Mouse (Mus musculus): ENCODE results near the gene Gm18336. TPM values are rescaled to one million over a fixed set of nuclear protein-coding genes. Genes with fewer than 3 reads are reported as not detected.
"Not testable (repeated sequence)": the region's sequence is repeated elsewhere in the genome, so short reads cannot be mapped to it uniquely, and the experiment has no call there.

Gene Gm18336
- not detected in 2 replicates for polyA plus RNA-seq (2012; ENCODE audit: insufficient read depth, low replicate concordance)

GRCm38 (mm10) chrX:73398636-73399035, at the start of gene Gm18336:
TSS of gene Gm18336 (minus strand) at chrX:73398736.
- not testable (repeated sequence) for H3K4me1 ChIP-seq; H3K36me3 ChIP-seq (replicated peaks; ENCODE audit: low read length); H3K4me3 ChIP-seq (replicated peaks)
- H3K27me3 ChIP-seq (replicated peaks) = peaks cover 39% of the 10 kb centered on the region
- peaks cover 13% of the 10 kb centered on the region for H3K9me3 ChIP-seq

GRCm38 (mm10) chrX:73441428-73441827, 42.9 kb upstream of the Gm18336 start:
- H3K36me3 ChIP-seq (replicated peaks; ENCODE audit: low read length) = peaks cover 45% of the 10 kb centered on the region
- H3K4me1 ChIP-seq = peaks cover 7% of the 10 kb centered on the region
- peaks cover 18% of the 10 kb centered on the region for H3K27me3 ChIP-seq (replicated peaks)
- TF ChIP-seq FLI1 (IDR thresholded peaks at IDR 0.05; ENCODE audit: low read length) (no peak), GATA1 (IDR thresholded peaks at IDR 0.05; ENCODE audit: borderline replicate concordance, low read length) (no peak)
- H3K4me3 ChIP-seq (replicated peaks) = no peak overlapping the region
- H3K9me3 ChIP-seq = no peaks in the 10 kb centered on the region

GRCm38 (mm10) chrX:73435252-73435651, 36.7 kb upstream of the Gm18336 start, which contains the start of gene Trex2:
TSS of gene Trex2 (minus strand) at chrX:73435344.
- Histone ChIP-seq H3K4me3 (replicated peaks) (no peak within 1 kb of the TSS), H3K36me3 (replicated peaks; ENCODE audit: low read length) (peaks cover 24% of the 10 kb centered on the region), H3K27me3 (replicated peaks) (peaks cover 47% of the 10 kb centered on the region), H3K9me3 (no peaks in the 10 kb centered on the region), H3K4me1 (peaks cover 7% of the 10 kb centered on the region)
- no peak for TF ChIP-seq GATA1 (IDR thresholded peaks at IDR 0.05; ENCODE audit: borderline replicate concordance, low read length)
- TF ChIP-seq FLI1 (IDR thresholded peaks at IDR 0.05; ENCODE audit: low read length) = no peak

GRCm38 (mm10) chrX:73432850-73433249, 34.3 kb upstream of the Gm18336 start:
- TF ChIP-seq FLI1 (IDR thresholded peaks at IDR 0.05; ENCODE audit: low read length) (no peak), GATA1 (IDR thresholded peaks at IDR 0.05; ENCODE audit: borderline replicate concordance, low read length) (no peak)
- H3K4me1 ChIP-seq = no peaks in the 10 kb centered on the region

GRCm38 (mm10) chrX:73430036-73430435, 31.5 kb upstream of the Gm18336 start:
- no peak for TF ChIP-seq FLI1 (IDR thresholded peaks at IDR 0.05; ENCODE audit: low read length)
- TF ChIP-seq GATA1 (IDR thresholded peaks at IDR 0.05; ENCODE audit: borderline replicate concordance, low read length) = no peak
- Histone ChIP-seq H3K36me3 (replicated peaks; ENCODE audit: low read length) (no peaks in the 10 kb centered on the region), H3K9me3 (no peaks in the 10 kb centered on the region), H3K27me3 (replicated peaks) (peaks cover 40% of the 10 kb centered on the region), H3K4me1 (no peaks in the 10 kb centered on the region), H3K4me3 (replicated peaks) (no peak overlapping the region)

More at GRCm38 (mm10) chrX:73432850-73433249, 34.3 kb upstream of the Gm18336 start:
- H3K27me3 ChIP-seq (replicated peaks) = peaks cover 49% of the 10 kb centered on the region
- peaks cover 18% of the 10 kb centered on the region for H3K36me3 ChIP-seq (replicated peaks; ENCODE audit: low read length)
- no peaks in the 10 kb centered on the region for H3K9me3 ChIP-seq
- no peak overlapping the region for H3K4me3 ChIP-seq (replicated peaks)

- Histone ChIP-seq H3K36me3 (replicated peaks; ENCODE audit: low read length) (no peaks in the 10 kb centered on the region), H3K9me3 (peaks cover 9% of the 10 kb centered on the region), H3K4me1 (peaks cover 9% of the 10 kb centered on the region; the same call in 1 of the 2 replicates), H3K27me3 (replicated peaks) (peaks cover 34% of the 10 kb centered on the region), H3K4me3 (replicated peaks) (no peak overlapping the region)
- TF ChIP-seq GATA1 (IDR thresholded peaks at IDR 0.05; ENCODE audit: borderline replicate concordance, low read length) (no peak), FLI1 (IDR thresholded peaks at IDR 0.05; ENCODE audit: low read length) (no peak)
These were observed 14.2 kb upstream of the Gm18336 start for GRCm38 (mm10) chrX:73412767-73413166.

- H3K4me3 ChIP-seq (replicated peaks) = peak within 1 kb of the TSS; percentile 84
- no peak for TF ChIP-seq GATA1 (IDR thresholded peaks at IDR 0.05; ENCODE audit: borderline replicate concordance, low read length)
- no peak for TF ChIP-seq FLI1 (IDR thresholded peaks at IDR 0.05; ENCODE audit: low read length)
These were observed 12.5 kb upstream of the Gm18336 start, which contains the start of gene Zfp92 for GRCm38 (mm10) chrX:73410880-73411517. TSS of gene Zfp92 (plus strand) at chrX:73411096.

GRCm38 (mm10) chrX:73401616-73402015, 3.1 kb upstream of the Gm18336 start:
- peaks cover 17% of the 10 kb centered on the region for H3K27me3 ChIP-seq (replicated peaks)
- H3K4me3 ChIP-seq (replicated peaks) = no peak overlapping the region
- peaks cover under 1% of the 10 kb centered on the region; the same call in 1 of the 2 replicates for H3K4me1 ChIP-seq
- no peaks in the 10 kb centered on the region for H3K36me3 ChIP-seq (replicated peaks; ENCODE audit: low read length)
- H3K9me3 ChIP-seq = peaks cover 22% of the 10 kb centered on the region
- TF ChIP-seq GATA1 (IDR thresholded peaks at IDR 0.05; ENCODE audit: borderline replicate concordance, low read length) = no peak

More at GRCm38 (mm10) chrX:73410880-73411517, 12.5 kb upstream of the Gm18336 start, which contains the start of gene Zfp92:
- peaks cover 9% of the 10 kb centered on the region; the same call in 1 of the 2 replicates for H3K4me1 ChIP-seq
- no peaks in the 10 kb centered on the region for H3K36me3 ChIP-seq (replicated peaks; ENCODE audit: low read length)
- peaks cover 23% of the 10 kb centered on the region for H3K9me3 ChIP-seq
- peaks cover 32% of the 10 kb centered on the region for H3K27me3 ChIP-seq (replicated peaks)

GRCm38 (mm10) chrX:73400951-73401350, 2.4 kb upstream of the Gm18336 start:
- Histone ChIP-seq H3K4me1 (peaks cover 3% of the 10 kb centered on the region; the same call in 1 of the 2 replicates), H3K36me3 (replicated peaks; ENCODE audit: low read length) (no peaks in the 10 kb centered on the region), H3K27me3 (replicated peaks) (peaks cover 22% of the 10 kb centered on the region), H3K4me3 (replicated peaks) (no peak overlapping the region), H3K9me3 (peaks cover 16% of the 10 kb centered on the region)
- TF ChIP-seq GATA1 (IDR thresholded peaks at IDR 0.05; ENCODE audit: borderline replicate concordance, low read length) = no peak
- TF ChIP-seq FLI1 (IDR thresholded peaks at IDR 0.05; ENCODE audit: low read length) = no peak

GRCm38 (mm10) chrX:73396446-73396845, 2.1 kb downstream of the Gm18336 start:
- Histone ChIP-seq H3K27me3 (replicated peaks) (peaks cover 54% of the 10 kb centered on the region), H3K4me1 (peaks cover 3% of the 10 kb centered on the region; the same call in 1 of the 2 replicates), H3K4me3 (replicated peaks) (no peak overlapping the region), H3K9me3 (peaks cover 11% of the 10 kb centered on the region), H3K36me3 (replicated peaks; ENCODE audit: low read length) (no peaks in the 10 kb centered on the region)
- TF ChIP-seq GATA1 (IDR thresholded peaks at IDR 0.05; ENCODE audit: borderline replicate concordance, low read length) (no peak), FLI1 (IDR thresholded peaks at IDR 0.05; ENCODE audit: low read length) (no peak)

Measured in megakaryocyte, embryonic 14.5 days (primary cell).